Mouse (Mus musculus): ENCODE data around the gene Cfdp1. TPM values are rescaled to one million over a fixed set of nuclear protein-coding genes. Genes with fewer than 3 reads are reported as not detected.

The Cfdp1 gene
- polyA plus RNA-seq, 1 experiment from 2014 or later: 201 TPM

GRCm38 (mm10) chr8:111742261-111743037, 111.6 kb downstream of the Cfdp1 start:
- ATAC-seq (ENCODE audit: low FRiP score, low read depth): no peak
- peak overlapping the region; percentile 92 for H3K9ac ChIP-seq
- H3K4me1 ChIP-seq (replicated peaks): peaks cover 77% of the 10 kb centered on the region
- H3K4me3 ChIP-seq: peak overlapping the region; percentile 90
- peak overlapping the region; percentile 81 for H3K4me2 ChIP-seq
- no peaks in the 10 kb centered on the region for H3K27me3 ChIP-seq
- H3K27ac ChIP-seq (replicated peaks): peak overlapping the region; percentile 81
- no peaks in the 10 kb centered on the region for H3K9me3 ChIP-seq
- WGBS: 11% methylated on average over 11 of the region's 11 CpGs
- H3K36me3 ChIP-seq: no peaks in the 10 kb centered on the region

GRCm38 (mm10) chr8:111741556-111741955, 112.5 kb downstream of the Cfdp1 start:
- Histone ChIP-seq H3K4me1 (replicated peaks) (peaks cover 86% of the 10 kb centered on the region), H3K9me3 (no peaks in the 10 kb centered on the region), H3K36me3 (no peaks in the 10 kb centered on the region), H3K27me3 (no peaks in the 10 kb centered on the region), H3K4me3 (peak overlapping the region; percentile 90), H3K27ac (replicated peaks) (peak overlapping the region; percentile 81), H3K4me2 (peak overlapping the region; percentile 81), H3K9ac (peak overlapping the region; percentile 92; the same call in 1 of the 2 replicates)
- no peak for ATAC-seq (ENCODE audit: low FRiP score, low read depth)
- WGBS: 63% methylated on average over 6 of the region's 6 CpGs

GRCm38 (mm10) chr8:111740994-111741393, 113.1 kb downstream of the Cfdp1 start:
- 84% methylated on average over 8 of the region's 8 CpGs for WGBS
- peak overlapping the region; percentile 81 for H3K4me2 ChIP-seq
- H3K27ac ChIP-seq (replicated peaks): no peak overlapping the region
- no peak for ATAC-seq (ENCODE audit: low FRiP score, low read depth)
- no peak overlapping the region for H3K4me3 ChIP-seq
- no peaks in the 10 kb centered on the region for H3K36me3 ChIP-seq
- H3K4me1 ChIP-seq (replicated peaks): peaks cover 88% of the 10 kb centered on the region
- 0 out of 2 replicates have a peak overlapping the region, but pooled peaks have one; percentile 5 for H3K9ac ChIP-seq
- H3K27me3 ChIP-seq: no peaks in the 10 kb centered on the region
- no peaks in the 10 kb centered on the region for H3K9me3 ChIP-seq

GRCm38 (mm10) chr8:111740301-111740711, 113.8 kb downstream of the Cfdp1 start:
- no peak overlapping the region for H3K4me3 ChIP-seq

GRCm38 (mm10) chr8:111739604-111740003, 114.5 kb downstream of the Cfdp1 start:
- Histone ChIP-seq H3K27me3 (no peaks in the 10 kb centered on the region), H3K4me3 (no peak overlapping the region), H3K27ac (replicated peaks) (peak overlapping the region; percentile 51; the same call in 1 of the 2 replicates), H3K36me3 (no peaks in the 10 kb centered on the region), H3K4me1 (replicated peaks) (peaks cover 88% of the 10 kb centered on the region), H3K9me3 (no peaks in the 10 kb centered on the region), H3K4me2 (0 out of 2 replicates have a peak overlapping the region, but pooled peaks have one; percentile 16), H3K9ac (peak overlapping the region; percentile 30; the same call in 1 of the 2 replicates)
- WGBS: 44% methylated on average over 7 of the region's 7 CpGs
- no peak for ATAC-seq (ENCODE audit: low FRiP score, low read depth)

More at GRCm38 (mm10) chr8:111740301-111740711, 113.8 kb downstream of the Cfdp1 start:
- H3K9me3 ChIP-seq: no peaks in the 10 kb centered on the region
- H3K27me3 ChIP-seq: no peaks in the 10 kb centered on the region
- H3K4me2 ChIP-seq: peak overlapping the region; percentile 81
- H3K36me3 ChIP-seq: no peaks in the 10 kb centered on the region
- no peak overlapping the region for H3K9ac ChIP-seq
- H3K27ac ChIP-seq (replicated peaks): no peak overlapping the region
- 71% methylated on average over 7 of the region's 7 CpGs for WGBS
- ATAC-seq (ENCODE audit: low FRiP score, low read depth): no peak
- peaks cover 88% of the 10 kb centered on the region for H3K4me1 ChIP-seq (replicated peaks)

- H3K4me3 ChIP-seq: no peak overlapping the region
- H3K4me2 ChIP-seq: peak overlapping the region; percentile 15; the same call in 1 of the 2 replicates
- 55% methylated on average over 6 of the region's 6 CpGs for WGBS
- no peaks in the 10 kb centered on the region for H3K36me3 ChIP-seq
- H3K27me3 ChIP-seq: no peaks in the 10 kb centered on the region
- H3K4me1 ChIP-seq (replicated peaks): peaks cover 88% of the 10 kb centered on the region
- H3K9ac ChIP-seq: no peak overlapping the region
- no peak for ATAC-seq (ENCODE audit: low FRiP score, low read depth)
- H3K9me3 ChIP-seq: no peaks in the 10 kb centered on the region
- no peak overlapping the region for H3K27ac ChIP-seq (replicated peaks)
Measured at GRCm38 (mm10) chr8:111738867-111739266, 115.2 kb downstream of the Cfdp1 start.

- H3K4me1 ChIP-seq (replicated peaks): peaks cover 88% of the 10 kb centered on the region
- 10% methylated on average over 7 of the region's 7 CpGs for WGBS
- H3K27me3 ChIP-seq: no peaks in the 10 kb centered on the region
- H3K4me3 ChIP-seq: no peak overlapping the region
- 0 out of 2 replicates have a peak overlapping the region, but pooled peaks have one; percentile 10 for H3K4me2 ChIP-seq
- no peak overlapping the region for H3K9ac ChIP-seq
- H3K36me3 ChIP-seq: no peaks in the 10 kb centered on the region
- no peak for ATAC-seq (ENCODE audit: low FRiP score, low read depth)
- H3K27ac ChIP-seq (replicated peaks): 0 out of 2 replicates have a peak overlapping the region, but pooled peaks have one; percentile 47
- H3K9me3 ChIP-seq: no peaks in the 10 kb centered on the region
Measured at GRCm38 (mm10) chr8:111736321-111736720, 117.8 kb downstream of the Cfdp1 start.

- Histone ChIP-seq H3K9me3 (no peaks in the 10 kb centered on the region), H3K4me3 (no peak overlapping the region), H3K4me2 (no peak overlapping the region), H3K36me3 (no peaks in the 10 kb centered on the region), H3K27ac (replicated peaks) (0 out of 2 replicates have a peak overlapping the region, but pooled peaks have one; percentile 47), H3K27me3 (no peaks in the 10 kb centered on the region), H3K4me1 (replicated peaks) (peaks cover 88% of the 10 kb centered on the region), H3K9ac (no peak overlapping the region; the same call in 1 of the 2 replicates)
- WGBS: 71% methylated on average over 4 of the region's 4 CpGs
- no peak for ATAC-seq (ENCODE audit: low FRiP score, low read depth)
Measured at GRCm38 (mm10) chr8:111735791-111736190, 118.3 kb downstream of the Cfdp1 start.

GRCm38 (mm10) chr8:111735335-111735761, 118.7 kb downstream of the Cfdp1 start:
- Histone ChIP-seq H3K4me3 (no peak overlapping the region), H3K27ac (replicated peaks) (0 out of 2 replicates have a peak overlapping the region, but pooled peaks have one; percentile 32), H3K9me3 (no peaks in the 10 kb centered on the region), H3K9ac (no peak overlapping the region), H3K36me3 (no peaks in the 10 kb centered on the region), H3K4me2 (no peak overlapping the region), H3K27me3 (no peaks in the 10 kb centered on the region), H3K4me1 (replicated peaks) (peaks cover 88% of the 10 kb centered on the region)
- 62% methylated on average over 8 of the region's 8 CpGs for WGBS
- no peak for ATAC-seq (ENCODE audit: low FRiP score, low read depth)

- H3K4me1 ChIP-seq (replicated peaks): peaks cover 88% of the 10 kb centered on the region
- H3K27ac ChIP-seq (replicated peaks): 0 out of 2 replicates have a peak overlapping the region, but pooled peaks have one; percentile 32
- no peak for ATAC-seq (ENCODE audit: low FRiP score, low read depth)
- H3K27me3 ChIP-seq: no peaks in the 10 kb centered on the region
- H3K36me3 ChIP-seq: no peaks in the 10 kb centered on the region
- no peak overlapping the region for H3K4me2 ChIP-seq
- 58% methylated on average over 6 of the region's 6 CpGs for WGBS
- H3K4me3 ChIP-seq: no peak overlapping the region
- no peaks in the 10 kb centered on the region for H3K9me3 ChIP-seq
- H3K9ac ChIP-seq: no peak overlapping the region
Measured at GRCm38 (mm10) chr8:111734244-111734960, 119.7 kb downstream of the Cfdp1 start.

GRCm38 (mm10) chr8:111733581-111734243, 120.4 kb downstream of the Cfdp1 start:
- H3K36me3 ChIP-seq: no peaks in the 10 kb centered on the region
- H3K4me3 ChIP-seq: no peak overlapping the region
- H3K4me2 ChIP-seq: no peak overlapping the region
- no peaks in the 10 kb centered on the region for H3K9me3 ChIP-seq
- no peak for ATAC-seq (ENCODE audit: low FRiP score, low read depth)
- no peaks in the 10 kb centered on the region for H3K27me3 ChIP-seq
- peaks cover 88% of the 10 kb centered on the region for H3K4me1 ChIP-seq (replicated peaks)
- H3K27ac ChIP-seq (replicated peaks): 0 out of 2 replicates have a peak overlapping the region, but pooled peaks have one; percentile 28
- H3K9ac ChIP-seq: no peak overlapping the region
- WGBS: 11% methylated on average over 5 of the region's 5 CpGs
